Mouse (Mus musculus): ENCODE results near the gene Erp27. TPM values are rescaled to one million over a fixed set of nuclear protein-coding genes. Genes with fewer than 3 reads are reported as not detected.

Erp27 gene
- total RNA-seq, 2 experiments from 2014 or later: not detected

DNA sequence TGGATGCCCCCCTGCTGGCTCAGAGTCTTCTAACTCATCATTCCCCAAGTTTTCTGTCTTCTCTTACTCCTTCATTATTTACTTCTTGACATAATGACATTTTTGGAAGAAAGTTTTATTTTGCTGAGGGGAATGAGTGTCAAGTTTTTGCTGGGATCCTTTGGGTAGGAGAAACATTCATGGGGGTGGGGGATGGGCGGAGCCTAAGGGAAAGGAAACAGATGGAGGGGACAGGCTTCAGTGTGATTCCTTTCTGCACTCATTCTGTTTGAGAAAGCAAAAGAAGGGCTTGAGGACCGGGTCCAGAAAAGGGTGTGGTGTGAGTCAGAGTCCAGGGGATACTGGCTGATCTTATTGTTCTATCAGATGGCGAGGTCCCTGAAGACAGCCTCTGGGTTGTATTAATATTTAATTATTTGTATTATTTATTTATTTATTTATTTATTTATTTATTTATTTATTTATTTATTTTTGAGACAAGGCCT, 38.5 kb downstream of the Erp27 start:
- ATAC-seq (replicated peaks; ENCODE audit: low FRiP score, poor library complexity, severe bottlenecking): no peak

DNA sequence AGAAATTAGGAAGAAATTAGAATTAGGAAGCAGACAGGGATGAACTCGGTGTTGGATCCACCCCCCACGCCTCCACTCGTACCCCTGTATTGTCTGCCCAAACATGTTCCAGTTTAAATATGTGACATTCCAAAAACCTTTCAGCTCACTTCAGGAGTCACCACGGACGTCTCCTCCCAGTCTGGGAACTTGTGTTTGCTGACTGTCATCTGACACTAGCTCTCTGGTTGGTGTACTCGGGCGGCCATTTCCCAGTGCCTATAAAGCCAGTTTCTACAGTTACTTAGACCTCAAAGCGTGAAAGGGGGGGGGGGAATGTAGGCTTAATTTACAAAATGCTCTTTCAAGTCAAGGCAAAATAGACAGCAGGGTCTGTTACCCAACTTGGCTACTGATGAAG, 40.3 kb downstream of the Erp27 start:
- ATAC-seq (replicated peaks; ENCODE audit: low FRiP score, poor library complexity, severe bottlenecking): no peak

DNA sequence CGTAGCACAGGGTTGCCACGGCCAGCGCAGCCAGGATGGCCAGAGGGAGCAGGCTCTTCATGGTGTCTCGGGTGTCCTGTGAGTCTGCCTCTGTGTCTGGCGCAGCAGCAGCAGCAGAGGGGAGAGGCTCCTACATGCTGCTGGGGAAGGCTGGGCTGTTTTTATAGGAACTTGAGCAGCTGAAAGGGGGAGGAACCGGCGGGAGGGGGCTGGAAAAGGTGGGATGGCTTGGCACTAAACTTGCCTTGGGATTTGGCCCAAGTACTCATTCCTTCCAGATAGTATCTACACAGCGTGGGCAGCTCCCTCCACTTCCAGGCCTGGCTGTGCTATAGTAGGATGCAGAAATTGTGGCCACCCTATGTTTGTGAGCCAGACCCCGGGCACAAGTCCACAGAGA, 46.3 kb downstream of the Erp27 start, which contains the start of gene Mgp:
TSS of gene Mgp (minus strand) at position 154 of the 400 bp plus-strand sequence.
- ATAC-seq (replicated peaks; ENCODE audit: low FRiP score, poor library complexity, severe bottlenecking): 0 out of 2 replicates have a peak, but pooled peaks have one; percentile 19

DNA sequence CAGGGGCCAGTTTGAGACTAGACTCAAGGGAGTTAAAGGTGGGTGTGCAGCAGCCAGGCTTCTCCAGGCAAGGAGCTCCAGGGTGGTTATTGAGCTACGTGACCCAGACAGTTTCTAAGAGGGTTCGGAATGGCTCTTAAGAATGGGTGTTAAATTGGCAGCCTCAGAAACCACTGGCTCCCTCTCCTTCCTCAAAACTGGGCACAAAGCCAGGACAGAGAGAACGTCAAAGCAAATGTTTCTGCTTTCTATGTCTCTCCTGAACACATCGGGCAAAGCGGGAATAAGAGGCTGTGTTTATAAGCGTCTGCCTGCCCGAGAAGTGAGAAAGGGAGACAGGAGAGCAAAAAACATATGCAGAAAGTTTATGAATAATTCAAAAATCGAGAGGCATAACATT, 47.4 kb downstream of the Erp27 start:
- no peak for ATAC-seq (replicated peaks; ENCODE audit: low FRiP score, poor library complexity, severe bottlenecking)

DNA sequence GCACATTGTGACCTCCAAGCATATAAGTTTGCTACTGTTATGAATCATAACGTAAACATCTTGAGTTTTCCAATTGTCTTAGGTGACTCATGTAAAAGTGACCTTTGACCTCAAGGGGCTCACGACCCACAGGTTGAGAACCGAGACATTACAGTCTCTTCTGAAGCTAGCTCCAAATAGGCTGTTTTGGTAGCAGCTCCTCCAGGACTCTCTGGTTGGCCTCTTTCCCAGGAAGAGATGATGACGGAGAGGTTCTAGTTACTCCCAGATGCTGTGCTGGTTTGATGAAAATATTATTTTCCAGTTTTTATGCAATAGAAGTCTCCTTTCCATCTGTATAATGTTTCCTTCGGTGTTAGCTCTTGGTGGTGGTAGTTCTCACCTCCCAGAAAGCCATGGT, 53.1 kb downstream of the Erp27 start:
- no peak for ATAC-seq (replicated peaks; ENCODE audit: low FRiP score, poor library complexity, severe bottlenecking)

DNA sequence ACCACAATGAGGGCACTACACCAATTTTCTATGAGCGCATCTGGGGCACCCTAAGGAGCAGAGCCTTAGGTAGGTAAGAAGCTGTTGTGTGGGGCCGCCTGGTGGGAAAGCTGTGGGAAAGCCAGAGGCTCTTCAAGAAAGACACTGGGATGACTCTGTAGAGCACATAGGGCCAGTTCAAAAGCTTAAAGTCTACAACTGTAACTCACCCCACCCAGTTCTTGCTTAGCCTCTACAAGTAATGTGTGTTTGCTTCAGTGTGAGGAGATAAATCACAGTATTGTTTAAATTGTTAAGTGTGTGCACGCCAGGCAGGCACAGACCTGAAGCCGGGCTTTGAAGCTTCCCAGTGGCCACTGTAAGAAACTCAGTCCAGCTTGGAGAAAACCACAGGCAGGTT, 55.8 kb downstream of the Erp27 start:
- no peak for ATAC-seq (replicated peaks; ENCODE audit: low FRiP score, poor library complexity, severe bottlenecking)

DNA sequence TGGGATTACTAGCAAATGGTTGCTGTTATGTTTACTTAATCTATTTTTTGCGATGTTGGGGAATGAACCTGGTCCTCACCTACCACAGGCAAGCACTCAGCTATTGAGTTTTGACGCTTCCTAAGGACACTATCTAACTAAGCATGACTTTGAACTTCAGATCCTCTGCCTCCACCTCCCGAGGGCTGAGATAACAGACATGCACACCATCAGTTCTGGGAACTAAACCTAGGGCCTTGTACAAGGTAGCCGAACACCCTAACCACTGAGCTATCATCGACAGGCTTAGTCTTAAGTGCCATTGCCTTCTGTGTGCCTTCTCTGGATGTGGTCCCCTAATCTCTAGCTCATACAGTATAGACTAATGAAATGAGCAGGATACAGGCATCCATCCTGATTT, 56.6 kb downstream of the Erp27 start:
- no peak for ATAC-seq (replicated peaks; ENCODE audit: low FRiP score, poor library complexity, severe bottlenecking)

DNA sequence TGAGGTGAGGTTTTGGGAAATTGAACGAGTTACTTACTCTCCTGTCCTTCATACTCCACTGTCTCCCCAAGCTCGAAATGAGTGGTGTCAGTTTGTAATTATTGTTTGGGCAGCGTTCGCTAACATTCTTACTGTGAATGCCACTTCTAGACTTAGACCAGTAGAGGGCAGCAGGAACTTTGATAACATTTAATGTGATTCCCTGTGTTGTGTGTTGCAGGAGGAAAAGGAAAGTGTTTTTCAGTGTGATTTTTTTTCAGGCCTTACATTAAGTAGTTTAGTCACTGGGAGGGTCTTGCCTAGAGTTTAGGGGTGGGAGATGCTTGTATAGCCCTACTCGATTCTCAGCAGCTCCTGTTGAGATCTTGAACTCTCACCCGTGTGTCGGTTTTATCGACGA, 61.0 kb downstream of the Erp27 start:
- ATAC-seq (replicated peaks; ENCODE audit: low FRiP score, poor library complexity, severe bottlenecking): 0 out of 2 replicates have a peak, but pooled peaks have one; percentile 20

DNA sequence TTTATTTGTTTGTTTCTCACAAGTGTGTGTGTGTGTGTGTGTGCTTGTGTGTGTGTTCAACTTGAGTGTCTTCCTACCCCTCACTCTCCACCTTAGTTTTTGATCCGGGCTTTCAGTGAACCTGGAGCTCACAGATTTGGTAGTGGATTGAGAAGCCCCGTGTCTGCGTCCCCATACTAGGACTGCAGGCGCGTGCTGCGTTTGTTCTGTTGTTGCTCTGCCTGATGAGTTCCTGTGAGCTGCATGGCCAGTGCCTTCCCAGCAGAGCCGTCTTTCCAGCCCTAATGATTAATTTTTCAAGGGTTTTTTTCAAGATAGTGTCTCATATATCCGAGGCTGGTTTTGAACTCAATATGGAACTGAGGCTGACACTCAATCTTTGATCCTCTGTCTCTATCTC, 63.6 kb downstream of the Erp27 start:
- ATAC-seq (replicated peaks; ENCODE audit: low FRiP score, poor library complexity, severe bottlenecking): no peak

DNA sequence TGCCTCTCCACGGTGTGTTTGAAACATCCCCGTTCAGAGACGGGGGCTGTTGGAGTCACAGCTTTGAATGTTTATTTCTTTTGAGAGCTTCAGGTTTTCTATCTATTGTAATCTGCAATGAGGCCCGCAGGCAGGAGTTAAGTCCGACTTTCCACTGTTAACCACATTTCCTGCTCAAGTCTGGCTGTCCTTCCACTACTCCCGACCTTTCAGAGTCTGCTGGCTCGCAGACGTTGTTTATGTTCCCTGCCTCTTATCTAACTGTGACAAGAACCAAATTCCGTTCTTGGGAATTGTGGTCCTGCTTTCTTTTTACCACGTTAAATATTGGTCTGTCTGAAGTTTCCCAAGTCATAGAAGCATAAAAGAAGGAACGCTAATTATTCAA, 64.1 kb downstream of the Erp27 start:
- ATAC-seq (replicated peaks; ENCODE audit: low FRiP score, poor library complexity, severe bottlenecking): peak; percentile 54

Other genes starting within 250 kb of the Erp27 start
- not detected in 2 replicates for gene Gucy2c, start 140.4 kb downstream of the Erp27 start, total RNA-seq (2015; ENCODE audit: low replicate concordance)
- gene Gucy2c, start 140.4 kb downstream of the Erp27 start, total RNA-seq (2017; ENCODE audit: low replicate concordance): not detected in 2 replicates
- gene Hist4h4, start 117.8 kb downstream of the Erp27 start, total RNA-seq (2015; ENCODE audit: low replicate concordance): 82.5 and 87.6 TPM in 2 replicates
- gene Hist4h4, start 117.8 kb downstream of the Erp27 start, total RNA-seq (2017; ENCODE audit: low replicate concordance): 74.3 and 120 TPM in 2 replicates
- gene H2afj, start 113.9 kb downstream of the Erp27 start, total RNA-seq (2015; ENCODE audit: low replicate concordance): 51.1 and 55.5 TPM in 2 replicates
- 33.1 and 75.9 TPM in 2 replicates for gene H2afj, start 113.9 kb downstream of the Erp27 start, total RNA-seq (2017; ENCODE audit: low replicate concordance)
- 6.3 and 8.3 TPM in 2 replicates for gene BC049715, start 94.6 kb downstream of the Erp27 start, total RNA-seq (2015; ENCODE audit: low replicate concordance)
- 0.91 and 3.6 TPM in 2 replicates for gene BC049715, start 94.6 kb downstream of the Erp27 start, total RNA-seq (2017; ENCODE audit: low replicate concordance)
- gene Wbp11, start 93.9 kb downstream of the Erp27 start, total RNA-seq (2015; ENCODE audit: low replicate concordance): 103 and 123 TPM in 2 replicates
- 116 and 132 TPM in 2 replicates for gene Wbp11, start 93.9 kb downstream of the Erp27 start, total RNA-seq (2017; ENCODE audit: low replicate concordance)
- gene Smco3, start 86.7 kb downstream of the Erp27 start, total RNA-seq (2015; ENCODE audit: low replicate concordance): not detected in 2 replicates
- gene Smco3, start 86.7 kb downstream of the Erp27 start, total RNA-seq (2017; ENCODE audit: low replicate concordance): not detected in 2 replicates
- gene Art4, start 64.4 kb downstream of the Erp27 start, total RNA-seq (2015; ENCODE audit: low replicate concordance): 89.7 and 101 TPM in 2 replicates
- 123 and 147 TPM in 2 replicates for gene Art4, start 64.4 kb downstream of the Erp27 start, total RNA-seq (2017; ENCODE audit: low replicate concordance)
- not detected in 2 replicates for gene Mgp, start 46.4 kb downstream of the Erp27 start, total RNA-seq (2015; ENCODE audit: low replicate concordance)
- gene Mgp, start 46.4 kb downstream of the Erp27 start, total RNA-seq (2017; ENCODE audit: low replicate concordance): 1.4 TPM in 1 of 2 replicates, not detected in the other
- gene Pde6h, start 1.7 kb upstream of the Erp27 start, total RNA-seq (2015; ENCODE audit: low replicate concordance): not detected in 2 replicates
- 0.51 TPM in 1 of 2 replicates, not detected in the other for gene Pde6h, start 1.7 kb upstream of the Erp27 start, total RNA-seq (2017; ENCODE audit: low replicate concordance)
- gene Arhgdib, start 19.7 kb upstream of the Erp27 start, total RNA-seq (2015; ENCODE audit: low replicate concordance): 616 and 634 TPM in 2 replicates
- 160 and 179 TPM in 2 replicates for gene Arhgdib, start 19.7 kb upstream of the Erp27 start, total RNA-seq (2017; ENCODE audit: low replicate concordance)
- gene Rerg, start 248.3 kb upstream of the Erp27 start, total RNA-seq (2015; ENCODE audit: low replicate concordance): not detected in 2 replicates
- gene Rerg, start 248.3 kb upstream of the Erp27 start, total RNA-seq (2017; ENCODE audit: low replicate concordance): not detected in 2 replicates

Data from erythroid progenitor cell, adult 5-6 weeks (primary cell).